Mouse (Mus musculus) midbrain, embryonic 16.5 days (tissue): ENCODE measurements at regions not wholly inside any gene's neighbourhood (a gene's known extent, or its start where the extent isn't known, plus 50 kb on each side); places are given as distances from the start of the nearest gene placed in this dataset.
"Not testable (repeated sequence)": the region's sequence is repeated elsewhere in the genome, so short reads cannot be mapped to it uniquely, and the experiment has no call there.

Experiments used
- ATAC-seq: fragments of 200-750 bp; cut with Nextera tagmentation; 2 replicates; pipeline ENCODE4 v1.8.0; 2017; ENCODE audit warnings: moderate TSS enrichment
- H3K27ac ChIP-seq: fragments of 300-500 bp; sonication (generic); 2 replicates; pipeline ENCODE4 v1.5.1; 2014; ENCODE audit warnings: mild to moderate bottlenecking, low read length, mixed read lengths
- H3K27me3 ChIP-seq: fragments of 300-500 bp; sonication (generic); 2 replicates; pipeline ENCODE4 v1.6.1; 2014; ENCODE audit warnings: low read depth, low read length, mixed read lengths; ENCODE audit not compliant: control insufficient read depth, insufficient read depth
- H3K36me3 ChIP-seq: fragments of 300-500 bp; sonication (generic); 2 replicates; pipeline ENCODE4 v1.6.1; 2014; ENCODE audit warnings: mild to moderate bottlenecking, low read length, moderate library complexity, mixed read lengths; ENCODE audit not compliant: control insufficient read depth, insufficient read depth
- H3K4me1 ChIP-seq: fragments of 300-500 bp; sonication (generic); 2 replicates; pipeline ENCODE4 v1.6.1; 2014; ENCODE audit warnings: mild to moderate bottlenecking, low read length, mixed read lengths; ENCODE audit not compliant: control insufficient read depth, insufficient read depth
- H3K4me2 ChIP-seq: fragments of 300-500 bp; sonication (generic); 2 replicates; pipeline ENCODE4 v1.6.1; 2014; ENCODE audit warnings: mild to moderate bottlenecking, low read length, mixed read lengths
- H3K4me3 ChIP-seq: fragments of 300-500 bp; sonication (generic); 2 replicates; pipeline ENCODE4 v1.5.1; 2014; ENCODE audit warnings: low read depth, mild to moderate bottlenecking, low read length, moderate library complexity, mixed read lengths
- H3K9ac ChIP-seq: fragments of 300-500 bp; sonication (generic); 2 replicates; pipeline ENCODE4 v1.6.1; 2014; ENCODE audit warnings: low read depth, low read length, mixed read lengths
- H3K9me3 ChIP-seq: fragments of 300-500 bp; sonication (generic); replicated peaks from 2 replicates; pipeline ENCODE4 v1.6.1; 2014; ENCODE audit warnings: mild to moderate bottlenecking, low read length, mixed read lengths; ENCODE audit not compliant: control insufficient read depth, poor library complexity, severe bottlenecking
- WGBS: fragments of 180-500 bp; shearing (Covaris S2); extraction: QIAGEN DNeasy Blood & Tissue Kit; methylation state at CpG from one replicate; pipeline ENCODE4 v1.1.7; 2014; 5-methylcytosine and 5-hydroxymethylcytosine counted together

DNA sequence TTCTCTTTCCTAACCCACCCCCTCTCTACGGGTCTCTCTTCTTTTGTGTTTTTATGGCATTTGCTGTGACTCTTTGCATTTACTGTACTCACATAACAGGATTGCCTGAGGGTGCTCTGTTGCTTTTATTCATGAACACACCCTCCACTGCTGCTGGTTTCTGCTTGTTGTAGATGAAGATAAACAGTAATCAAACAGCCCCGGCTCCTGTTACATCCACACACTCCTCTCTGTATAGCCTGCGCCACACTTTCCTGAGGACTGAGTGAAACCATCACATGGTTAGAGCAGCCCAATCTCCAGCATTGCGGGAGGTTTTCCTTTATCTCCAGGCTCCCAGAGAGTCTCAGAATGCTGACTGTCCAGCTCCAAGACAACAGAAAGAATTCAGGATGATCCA lies 296.0 kb upstream of the Cdh4 start:
- Histone ChIP-seq H3K27ac (no peak overlapping the region), H3K4me1 (no peaks in the 10 kb centered on the region), H3K27me3 (no peaks in the 10 kb centered on the region), H3K4me2 (no peak overlapping the region), H3K9ac (no peak overlapping the region), H3K4me3 (no peak overlapping the region), H3K36me3 (no peaks in the 10 kb centered on the region), H3K9me3 (no peaks in the 10 kb centered on the region)
- no peak for ATAC-seq
- 68% methylated on average over 4 of the region's 4 CpGs for WGBS

DNA sequence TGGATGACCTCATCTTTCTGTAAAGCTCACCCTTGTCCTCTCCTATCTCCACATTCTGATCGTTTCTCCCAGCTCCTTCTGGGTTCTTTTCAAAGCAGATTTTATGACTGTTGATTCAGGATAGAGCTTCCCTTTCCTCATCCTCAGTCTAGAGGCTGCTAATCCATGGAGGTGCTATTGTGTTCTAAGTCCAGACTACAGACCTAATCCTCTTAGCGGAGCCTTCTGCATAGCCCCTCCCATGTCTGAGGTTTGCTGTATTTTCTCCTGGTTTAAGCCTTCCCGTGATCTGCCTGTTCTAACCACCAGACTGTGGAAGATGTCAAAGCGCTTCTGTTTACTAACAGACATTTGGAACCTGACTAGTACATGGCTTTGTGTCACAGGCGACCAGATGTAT lies 294.0 kb upstream of the Cdh4 start:
- Histone ChIP-seq H3K36me3 (no peaks in the 10 kb centered on the region), H3K9me3 (no peaks in the 10 kb centered on the region), H3K9ac (no peak overlapping the region), H3K4me2 (no peak overlapping the region), H3K27me3 (no peaks in the 10 kb centered on the region), H3K4me1 (no peaks in the 10 kb centered on the region), H3K27ac (no peak overlapping the region), H3K4me3 (no peak overlapping the region)
- WGBS, result 26% methylated on average over 5 of the region's 5 CpGs
- ATAC-seq, result no peak

DNA sequence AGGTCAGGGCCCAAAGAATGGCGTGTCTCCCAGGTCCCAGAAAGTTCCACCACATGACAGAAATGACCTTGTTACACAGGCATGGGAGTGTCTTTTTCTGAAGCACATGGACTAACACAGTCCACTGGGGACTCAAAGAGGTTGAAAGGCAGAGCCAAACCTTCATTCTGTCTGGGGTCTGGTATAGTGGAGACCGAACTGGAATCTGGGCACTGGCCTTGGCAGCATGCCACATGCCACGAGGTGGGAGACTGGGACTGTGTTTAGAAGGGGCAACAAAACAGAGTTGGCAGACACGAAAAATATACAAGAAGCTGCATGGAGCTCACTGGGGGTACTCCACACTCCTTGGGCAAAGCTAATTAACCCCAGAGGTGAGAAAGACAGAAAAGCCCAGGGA lies 293.6 kb upstream of the Cdh4 start:
- 53% methylated on average over 4 of the region's 4 CpGs for WGBS

GRCm38 (mm10) chr2:179158881-179159280 lies 283.4 kb upstream of the Cdh4 start:
- Histone ChIP-seq H3K4me2 (no peak overlapping the region), H3K27ac (no peak overlapping the region), H3K36me3 (no peaks in the 10 kb centered on the region), H3K9me3 (no peaks in the 10 kb centered on the region), H3K4me1 (no peaks in the 10 kb centered on the region), H3K9ac (no peak overlapping the region), H3K27me3 (no peaks in the 10 kb centered on the region), H3K4me3 (no peak overlapping the region)
- 91% methylated on average over 9 of the region's 9 CpGs for WGBS
- ATAC-seq, result no peak

More for the DNA sequence above, 293.6 kb upstream of the Cdh4 start:
- H3K4me1 ChIP-seq, result no peaks in the 10 kb centered on the region
- no peak overlapping the region for H3K4me3 ChIP-seq
- H3K4me2 ChIP-seq, result no peak overlapping the region
- H3K27me3 ChIP-seq, result no peaks in the 10 kb centered on the region
- H3K9me3 ChIP-seq, result no peaks in the 10 kb centered on the region
- ATAC-seq, result peak; percentile 36; the same call in 1 of the 2 replicates
- no peak overlapping the region for H3K9ac ChIP-seq
- H3K27ac ChIP-seq, result no peak overlapping the region
- H3K36me3 ChIP-seq, result no peaks in the 10 kb centered on the region

GRCm38 (mm10) chr2:179163116-179163515 lies 279.1 kb upstream of the Cdh4 start:
- Histone ChIP-seq H3K27me3 (no peaks in the 10 kb centered on the region), H3K4me1 (no peaks in the 10 kb centered on the region), H3K9ac (no peak overlapping the region), H3K4me3 (no peak overlapping the region), H3K27ac (no peak overlapping the region), H3K9me3 (no peaks in the 10 kb centered on the region; the same call in 1 of the 2 replicates), H3K36me3 (no peaks in the 10 kb centered on the region), H3K4me2 (no peak overlapping the region)
- 84% methylated on average over 5 of the region's 5 CpGs for WGBS
- ATAC-seq, result no peak

- 49% methylated on average over 6 of the region's 6 CpGs for WGBS
- no peaks in the 10 kb centered on the region for H3K27me3 ChIP-seq
- H3K9me3 ChIP-seq, result no peaks in the 10 kb centered on the region; the same call in 1 of the 2 replicates
- H3K36me3 ChIP-seq, result no peaks in the 10 kb centered on the region
- H3K4me3 ChIP-seq, result no peak overlapping the region
- no peaks in the 10 kb centered on the region for H3K4me1 ChIP-seq
- H3K4me2 ChIP-seq, result no peak overlapping the region
- ATAC-seq, result no peak
- H3K27ac ChIP-seq, result no peak overlapping the region
- H3K9ac ChIP-seq, result no peak overlapping the region
Measured at GRCm38 (mm10) chr2:179170157-179170556, 272.1 kb upstream of the Cdh4 start.

DNA sequence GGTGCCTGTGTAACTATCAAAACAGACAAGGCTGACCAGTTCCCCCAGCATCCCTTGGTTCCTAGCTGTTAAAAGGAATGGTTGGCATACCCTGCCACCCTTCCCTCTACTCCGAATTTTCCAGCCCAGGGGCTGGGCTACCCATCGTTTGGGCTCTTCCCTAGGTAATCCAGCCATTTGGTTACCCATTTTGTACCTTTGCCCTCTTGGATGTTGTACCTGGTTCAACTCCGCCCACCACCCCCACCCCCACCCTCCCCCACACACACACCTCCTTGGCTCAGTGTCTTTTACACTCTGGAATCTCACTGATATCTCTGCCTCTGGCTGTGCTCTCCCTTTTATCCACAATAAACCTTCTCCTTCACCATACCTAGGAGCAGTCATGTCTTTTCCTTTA lies 271.6 kb upstream of the Cdh4 start:
- no peak for ATAC-seq
- Histone ChIP-seq H3K4me3 (no peak overlapping the region), H3K36me3 (no peaks in the 10 kb centered on the region), H3K9me3 (no peaks in the 10 kb centered on the region; the same call in 1 of the 2 replicates), H3K27ac (no peak overlapping the region), H3K27me3 (no peaks in the 10 kb centered on the region), H3K9ac (no peak overlapping the region), H3K4me1 (no peaks in the 10 kb centered on the region), H3K4me2 (no peak overlapping the region)
- 69% methylated on average over 3 of the region's 3 CpGs for WGBS

DNA sequence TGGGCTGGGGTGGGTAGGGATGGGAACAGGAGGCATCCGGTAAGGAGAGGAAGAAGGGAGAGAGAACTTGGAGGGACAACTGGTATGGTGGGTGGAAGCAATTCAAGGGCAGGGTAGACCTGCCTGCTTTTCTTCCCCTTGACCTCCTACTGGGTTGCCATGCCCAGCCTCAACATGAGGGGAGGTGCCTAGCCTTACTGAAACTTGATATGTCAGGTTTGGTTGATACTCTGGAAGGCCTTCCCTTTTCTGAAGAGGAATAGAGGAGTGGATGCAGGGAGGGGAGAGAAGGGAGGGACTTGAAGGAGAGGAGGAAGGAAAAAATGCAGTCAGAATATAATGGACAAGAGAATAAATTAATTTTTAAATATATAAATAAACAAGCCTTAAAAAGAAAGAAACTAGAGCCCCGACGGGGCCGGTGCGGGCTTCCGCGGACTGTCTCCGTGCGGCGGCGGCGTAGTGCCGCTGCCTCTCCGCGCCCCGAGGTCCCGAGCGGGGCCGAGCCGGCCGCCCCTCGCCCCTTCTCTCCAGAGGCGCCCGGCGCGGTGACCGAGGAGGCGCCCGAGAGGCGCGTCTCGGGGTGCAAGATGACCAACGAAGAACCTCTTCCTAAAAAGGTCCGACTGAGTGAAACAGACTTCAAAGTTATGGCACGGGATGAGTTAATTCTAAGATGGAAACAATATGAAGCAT lies 265.2 kb upstream of the Cdh4 start:
- WGBS, result 4% methylated on average over 28 of the region's 35 CpGs
- H3K9ac ChIP-seq, ATAC-seq, H3K36me3 ChIP-seq, H3K9me3 ChIP-seq, H3K27me3 ChIP-seq, H3K27ac ChIP-seq, H3K4me1 ChIP-seq: not testable (repeated sequence)
- Histone ChIP-seq H3K4me2 (peak overlapping the region; percentile 36), H3K4me3 (peak overlapping the region; percentile 12; the same call in 1 of the 2 replicates)

DNA sequence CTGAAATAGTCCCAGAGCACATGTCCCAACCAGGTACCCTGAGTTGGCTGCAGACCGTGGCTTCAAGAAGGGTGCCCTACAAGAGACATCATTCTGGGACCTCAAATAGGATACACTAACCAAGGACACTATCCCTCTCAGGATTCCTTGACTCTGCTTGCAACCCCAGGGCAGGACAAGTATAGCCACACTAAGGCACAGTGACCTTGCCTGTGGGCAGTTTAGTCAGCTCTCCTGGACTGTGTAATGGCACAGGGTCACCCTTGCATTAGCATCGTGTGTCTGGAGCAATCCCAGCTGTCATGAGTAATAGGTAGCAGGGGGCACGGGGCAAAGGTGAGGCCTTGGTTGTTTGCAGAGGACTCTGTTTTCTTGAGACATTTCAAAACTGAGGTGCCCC lies 260.9 kb upstream of the Cdh4 start:
- 73% methylated on average over 3 of the region's 3 CpGs for WGBS
- Histone ChIP-seq H3K4me2 (no peak overlapping the region), H3K36me3 (no peaks in the 10 kb centered on the region), H3K9ac (no peak overlapping the region), H3K9me3 (no peaks in the 10 kb centered on the region), H3K27ac (no peak overlapping the region), H3K4me1 (no peaks in the 10 kb centered on the region; the same call in 1 of the 2 replicates), H3K27me3 (peaks cover 6% of the 10 kb centered on the region), H3K4me3 (no peak overlapping the region)
- ATAC-seq, result no peak
